Mouse (Mus musculus): ENCODE measurements at regions not wholly inside any gene's neighbourhood (a gene's known extent, or its start where the extent isn't known, plus 50 kb on each side); places are given as distances from the start of the nearest gene placed in this dataset.

DNA sequence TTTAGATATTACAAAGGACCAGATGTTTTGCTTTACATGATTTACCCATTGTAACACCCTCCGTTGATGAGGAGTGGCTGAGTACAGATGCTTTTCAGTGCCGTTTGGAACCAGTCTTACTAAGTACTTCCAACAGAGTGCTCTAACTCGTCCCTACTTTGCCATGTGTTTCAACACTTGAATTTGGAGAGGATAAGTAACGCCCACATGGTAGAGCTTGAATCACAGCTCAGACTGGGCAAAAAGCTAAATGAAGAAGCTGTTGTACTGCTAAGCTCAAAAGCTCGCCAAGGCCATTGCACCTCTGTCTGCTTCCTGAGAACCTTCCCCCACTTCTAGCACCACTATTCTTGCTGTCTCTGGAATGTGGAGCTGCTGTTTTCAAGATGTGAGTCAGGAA, 471.1 kb downstream of the Nfib start:
- DNase-seq (ENCODE audit: low read depth): no peak

DNA sequence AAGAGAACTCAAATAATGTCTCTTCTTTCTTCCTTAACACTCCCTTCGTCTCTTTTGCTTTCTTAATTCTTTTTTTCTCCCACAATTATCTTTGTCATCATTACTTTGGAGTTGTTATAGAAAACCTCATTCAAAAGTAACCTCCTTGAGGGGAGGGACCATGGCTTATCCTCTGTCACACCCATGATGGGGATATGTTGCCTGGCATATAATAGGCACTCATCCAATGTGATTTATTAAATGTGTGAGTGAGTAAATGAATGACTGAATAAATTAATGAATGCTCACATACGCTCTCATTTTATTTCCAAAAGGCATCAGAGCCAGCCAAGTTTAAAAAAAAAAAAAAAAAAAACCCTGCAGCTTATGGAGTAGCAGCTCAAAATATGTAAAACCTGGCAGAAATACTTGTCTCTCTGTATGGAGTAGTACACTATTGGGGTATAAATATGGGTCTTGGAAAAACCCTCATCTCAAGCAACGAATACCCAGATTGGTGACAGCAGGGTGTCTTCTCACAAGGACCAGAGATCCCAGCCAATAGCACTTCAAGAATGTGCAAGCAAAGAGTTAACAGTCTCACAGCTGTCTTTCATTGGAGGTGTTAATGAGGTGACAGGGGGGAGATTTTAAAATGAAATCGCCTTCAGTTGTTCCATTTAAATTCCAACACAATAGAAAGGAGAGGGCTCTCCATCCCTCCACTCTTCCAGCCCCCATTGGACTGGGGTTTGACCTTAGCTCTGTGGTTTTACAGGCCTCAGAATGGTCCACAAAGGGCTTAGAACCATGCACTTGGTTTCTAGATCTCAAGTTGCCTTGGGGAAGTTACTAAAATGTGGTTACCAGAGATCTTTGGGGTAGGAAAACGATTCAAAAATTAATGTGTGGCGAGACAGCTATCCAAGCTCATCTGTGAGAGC, 479.1 kb downstream of the Nfib start:
- no peak for DNase-seq (ENCODE audit: low read depth)

DNA sequence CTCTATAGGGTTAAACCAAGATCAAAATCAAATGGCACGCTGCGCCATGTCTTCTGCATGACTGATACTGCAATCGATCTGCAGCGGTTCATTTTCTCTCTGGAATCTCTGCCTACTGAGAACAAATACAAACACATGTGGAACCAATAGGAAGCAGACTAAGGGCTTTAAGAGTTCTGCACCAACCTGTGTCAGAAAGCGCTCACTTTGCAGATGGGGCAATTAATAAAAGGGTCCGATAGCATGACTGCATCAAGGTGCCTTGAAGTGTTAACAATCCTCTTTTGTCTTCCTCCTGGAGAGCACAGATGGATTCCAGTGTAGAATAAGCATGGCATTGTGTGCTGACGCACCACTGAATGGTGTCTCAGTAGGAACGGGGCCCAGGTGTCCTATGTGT, 484.8 kb downstream of the Nfib start:
- DNase-seq (ENCODE audit: low read depth): no peak

DNA sequence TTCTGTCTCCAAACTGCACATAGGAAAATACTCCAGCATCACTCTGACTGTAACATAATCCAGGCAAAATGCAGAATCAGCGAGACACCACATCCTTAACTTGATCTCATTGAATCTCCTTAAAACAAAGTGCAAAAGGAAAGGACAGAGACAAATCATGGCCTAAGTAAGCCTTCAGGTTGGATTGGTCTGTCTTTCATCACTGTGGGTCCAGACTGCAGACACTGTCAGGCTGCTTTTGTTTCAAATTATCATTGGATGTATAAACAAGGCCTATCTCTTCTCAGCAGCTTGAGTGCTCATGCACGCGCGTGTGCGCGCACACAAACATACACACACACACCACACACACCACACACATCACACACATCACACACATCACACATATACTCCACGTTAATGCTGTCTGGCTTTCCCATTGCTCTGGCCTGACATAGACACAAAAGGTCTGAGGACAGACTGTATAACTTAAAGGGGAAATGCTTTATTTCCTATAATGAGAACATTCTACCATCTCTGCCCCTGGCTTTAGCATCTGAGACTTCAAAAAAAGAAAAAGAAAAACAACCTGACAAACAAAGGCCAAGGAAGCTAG, 485.3 kb downstream of the Nfib start:
- DNase-seq (ENCODE audit: low read depth): no peak

DNA sequence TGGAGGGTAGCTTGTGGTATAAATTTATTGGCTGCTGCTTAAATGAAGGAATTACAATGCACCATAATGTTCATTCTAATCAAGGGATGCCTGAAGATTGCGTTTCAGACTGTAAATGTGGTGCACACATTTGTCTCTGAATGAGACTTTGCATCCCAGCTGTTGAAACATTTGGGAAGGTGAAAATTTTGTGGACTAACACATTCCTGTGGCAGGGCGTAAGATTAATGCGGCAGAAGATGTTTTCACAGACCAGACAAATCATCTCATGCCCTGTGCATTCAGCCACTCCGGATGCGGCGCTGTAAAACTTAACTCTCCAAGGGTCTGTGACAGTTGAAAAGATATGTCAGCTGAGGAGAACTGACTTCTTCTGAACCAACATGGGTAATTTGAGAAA, 486.9 kb downstream of the Nfib start:
- no peak for DNase-seq (ENCODE audit: low read depth)

DNA sequence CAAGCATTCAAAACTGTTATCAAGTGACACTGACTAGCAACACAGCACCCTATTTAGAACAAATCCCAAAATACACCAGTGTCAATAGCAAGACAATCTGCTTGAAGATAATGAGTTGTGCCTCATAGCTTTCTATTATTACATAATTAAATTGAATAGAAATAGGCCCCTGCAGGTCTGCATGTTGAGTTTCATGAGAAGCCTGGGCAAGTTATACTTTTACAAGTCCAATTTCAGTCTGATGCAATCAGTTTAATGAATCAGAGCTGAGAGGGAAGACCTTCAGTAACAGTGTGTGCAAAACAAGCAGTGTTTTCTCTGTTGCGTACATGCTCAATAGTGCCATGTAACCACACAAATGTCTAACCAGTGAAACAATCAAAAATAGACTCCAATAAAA, 498.5 kb downstream of the Nfib start:
- DNase-seq (ENCODE audit: low read depth): no peak

DNA sequence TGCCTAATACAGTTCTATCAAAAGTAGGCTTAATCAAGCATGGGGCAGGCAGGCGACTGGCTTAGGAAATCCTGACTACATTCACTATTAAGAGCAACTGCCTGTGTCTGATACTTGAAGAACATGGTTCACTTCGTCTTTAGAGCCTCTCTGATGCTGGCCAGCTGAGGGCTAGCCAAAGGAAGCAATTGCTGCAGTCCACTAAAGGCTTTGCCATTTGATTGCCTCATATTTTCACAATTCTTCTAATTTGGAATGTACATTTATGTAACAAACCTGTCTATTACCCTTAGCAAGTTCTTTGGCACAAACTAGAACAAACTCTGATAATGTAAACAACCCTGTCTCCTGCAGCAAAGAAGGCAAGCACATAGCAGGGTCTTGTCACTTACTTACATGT, 505.2 kb downstream of the Nfib start:
- no peak for DNase-seq (ENCODE audit: low read depth)

DNA sequence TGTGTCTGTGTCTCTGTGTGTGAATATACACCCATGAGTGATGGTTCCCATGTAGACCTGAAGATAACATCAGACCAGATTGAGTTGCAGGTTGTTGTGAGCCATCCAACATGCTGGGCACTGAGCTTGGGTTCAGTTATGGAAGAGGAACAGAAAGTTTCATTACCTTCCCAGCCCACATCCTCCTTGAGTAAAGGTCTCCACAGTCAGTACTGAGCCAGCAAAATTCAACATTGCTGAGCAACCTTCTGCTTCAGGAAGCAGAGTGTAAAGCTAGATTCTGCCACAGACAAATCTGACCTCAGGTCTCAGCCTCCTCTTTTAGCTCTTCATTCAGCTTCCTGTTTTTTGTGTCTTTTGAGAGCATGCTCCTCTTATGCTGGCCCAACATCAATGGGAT, 506.4 kb downstream of the Nfib start:
- no peak for DNase-seq (ENCODE audit: low read depth)

DNA sequence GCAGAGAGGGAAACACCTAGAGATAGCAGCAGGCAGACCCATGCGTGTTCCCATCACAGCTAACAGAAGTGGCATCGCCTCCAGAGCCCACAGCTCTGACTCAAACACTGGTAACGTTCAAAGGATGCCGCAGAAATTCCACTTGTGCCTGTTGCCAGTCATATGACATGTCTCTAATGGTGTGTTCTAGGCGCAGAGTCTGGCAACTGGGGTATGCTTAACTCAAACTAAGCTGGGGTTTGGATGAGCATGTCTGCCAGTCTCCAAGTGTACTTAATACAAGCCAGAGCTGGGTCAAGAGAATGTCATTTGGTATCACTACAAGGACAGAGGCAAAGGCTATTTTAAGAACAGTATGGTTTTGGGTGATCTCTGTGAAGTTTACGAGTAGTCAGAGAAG, 507.9 kb downstream of the Nfib start:
- DNase-seq (ENCODE audit: low read depth): no peak

DNA sequence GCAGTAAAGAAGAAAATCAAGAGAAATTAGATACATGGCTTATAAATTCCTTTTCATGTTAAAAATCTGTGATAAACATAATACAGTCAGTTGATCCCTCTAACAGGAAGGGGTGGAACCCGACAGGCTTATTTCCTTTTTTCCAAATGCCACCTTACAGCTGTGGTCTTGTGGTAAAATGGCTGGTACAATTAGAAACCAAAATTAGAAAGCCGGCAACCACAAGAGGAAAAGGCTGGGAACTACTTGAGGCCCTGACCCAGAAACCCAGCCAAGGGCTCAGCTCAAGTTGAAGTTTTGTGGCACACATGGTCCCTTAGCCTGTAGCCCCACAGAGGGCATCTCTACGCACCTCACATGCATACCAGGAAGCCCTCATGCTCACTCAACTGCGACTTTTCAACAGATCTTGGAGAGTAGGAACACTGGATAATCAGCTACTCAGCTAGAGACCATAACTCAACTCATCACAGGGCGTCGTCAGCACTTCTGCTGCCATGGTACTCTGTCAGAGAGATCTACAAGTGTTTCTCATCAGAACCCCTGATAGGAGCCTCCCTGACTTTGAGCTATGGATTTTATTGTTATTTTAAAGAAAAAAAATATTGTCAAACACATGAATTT, 509.4 kb downstream of the Nfib start:
- peak; percentile 85 for DNase-seq (ENCODE audit: low read depth)

DNA sequence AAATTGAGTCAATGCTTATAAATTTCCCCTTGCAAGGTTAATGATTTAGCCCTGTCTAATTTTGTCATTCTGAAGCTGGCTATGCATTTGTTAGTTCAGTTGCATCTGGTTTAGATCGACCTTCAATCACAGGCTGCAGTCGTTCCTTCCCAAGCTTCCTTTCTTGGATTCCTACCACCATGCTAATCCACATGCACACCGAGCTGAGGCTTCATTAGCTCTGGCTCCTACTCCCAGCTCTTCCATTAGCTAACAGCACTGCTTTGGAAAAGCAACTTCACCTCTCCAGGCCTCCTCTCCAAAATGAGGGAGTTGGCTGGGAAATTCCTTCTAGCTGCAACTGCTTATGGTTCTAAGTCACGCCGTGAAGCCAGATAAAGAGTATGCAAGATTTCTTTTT, 511.6 kb downstream of the Nfib start:
- DNase-seq (ENCODE audit: low read depth): no peak

DNA sequence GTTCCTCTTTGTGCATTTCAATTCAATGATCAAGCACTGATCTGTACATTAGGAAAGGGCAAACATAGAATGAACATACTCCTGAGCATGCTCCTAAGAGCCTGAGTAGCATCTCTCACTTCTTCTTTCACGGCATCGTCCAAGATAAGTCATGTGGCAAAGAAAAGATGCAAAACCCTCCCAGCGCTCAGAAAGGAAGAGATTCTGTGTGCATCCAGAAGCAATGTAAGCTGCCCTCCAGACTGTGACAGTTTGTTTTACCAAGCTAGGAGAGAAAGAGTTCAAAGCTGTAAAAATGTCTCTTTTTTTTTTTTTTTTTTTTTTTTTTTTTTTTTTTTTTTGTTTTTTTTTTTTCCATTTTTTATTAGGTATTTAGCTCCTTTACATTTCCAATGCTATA, 518.7 kb downstream of the Nfib start:
- DNase-seq (ENCODE audit: low read depth): no peak

DNA sequence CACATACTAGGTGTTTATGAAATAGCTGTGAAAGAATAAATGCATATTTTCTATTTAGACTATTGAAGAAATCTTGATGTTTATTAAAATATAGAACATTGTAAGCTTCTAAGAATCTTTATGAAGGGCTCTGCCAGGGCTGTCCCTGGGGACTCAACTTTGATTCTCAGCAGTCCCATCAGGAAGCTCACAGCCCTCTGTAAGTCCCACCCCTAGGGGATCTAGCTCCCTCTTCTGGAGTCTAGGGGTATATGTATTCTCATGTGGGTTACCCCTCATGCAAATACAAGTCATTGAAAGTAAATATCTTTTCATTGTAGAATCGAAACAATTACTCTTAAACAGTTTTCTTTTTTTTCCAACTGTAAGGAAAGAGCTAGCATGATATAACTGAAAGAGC, 521.6 kb downstream of the Nfib start:
- DNase-seq (ENCODE audit: low read depth): no peak

DNA sequence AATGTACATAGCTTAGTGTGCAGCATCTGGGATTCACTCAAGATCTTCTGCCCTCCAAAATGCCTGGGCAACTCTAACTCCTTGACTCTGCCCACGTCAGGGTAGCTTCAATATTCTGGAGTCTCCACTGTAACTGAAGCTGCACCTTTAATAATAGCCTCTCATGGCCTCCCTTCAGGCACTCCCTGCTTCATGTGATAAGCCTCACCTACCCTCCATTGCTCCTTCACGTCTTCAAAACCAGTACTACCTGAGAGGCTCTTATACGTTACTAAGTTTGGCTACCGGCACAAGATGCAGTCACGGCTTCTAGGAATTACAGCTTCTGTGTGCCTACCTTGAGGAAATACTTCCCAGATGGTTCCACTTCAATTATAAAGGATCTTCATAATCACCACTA, 527.4 kb downstream of the Nfib start:
- DNase-seq (ENCODE audit: low read depth): no peak

DNA sequence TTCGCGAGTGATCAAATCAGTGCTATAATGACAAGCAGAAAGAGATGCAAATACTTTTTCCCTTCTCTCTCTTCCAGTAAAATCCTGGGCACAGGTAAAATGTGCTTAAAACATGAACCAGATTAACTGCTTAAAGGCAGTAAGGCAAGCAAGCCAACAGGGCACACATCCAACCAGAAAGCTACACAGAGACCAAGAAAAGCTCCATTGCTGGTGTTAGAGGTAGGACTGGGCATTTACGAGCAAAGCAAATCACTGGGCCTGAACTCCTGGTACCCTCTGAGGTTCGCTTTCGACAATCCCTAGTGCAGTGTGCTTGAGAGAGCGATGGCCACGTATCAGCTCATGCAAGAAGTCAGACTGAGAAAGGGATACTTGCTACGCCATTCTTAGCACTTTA, 528.8 kb downstream of the Nfib start:
- DNase-seq (ENCODE audit: low read depth): no peak

DNA sequence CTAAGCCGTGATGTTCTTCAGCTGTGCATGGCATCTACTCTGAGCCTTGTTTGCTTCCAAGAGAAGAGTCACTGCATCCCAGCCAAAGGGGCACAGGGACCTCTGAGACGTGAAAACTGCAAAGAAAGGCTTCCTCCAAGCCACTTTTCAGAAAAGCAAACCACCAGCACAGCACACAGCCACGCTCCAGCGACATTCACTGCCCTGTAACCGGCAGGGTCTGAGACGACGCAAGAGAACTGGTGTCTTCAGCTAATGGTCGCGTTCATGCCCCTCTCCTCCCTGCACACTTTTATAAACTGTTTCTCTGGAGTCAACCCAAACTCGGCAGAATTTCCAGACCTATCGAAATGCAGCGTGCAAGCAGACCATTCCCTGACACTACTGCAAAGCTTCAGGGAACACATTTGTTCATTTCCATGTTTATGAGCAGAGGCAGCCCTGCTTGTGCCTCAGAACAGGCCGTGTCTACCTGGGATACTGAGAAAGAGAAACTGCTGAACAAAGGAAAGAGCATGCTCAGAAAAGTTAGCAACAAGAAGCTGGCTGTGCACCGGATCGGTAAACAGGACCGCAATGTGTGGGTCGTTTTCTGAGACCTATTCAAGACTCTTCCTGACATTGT, 532.0 kb downstream of the Nfib start:
- DNase-seq (ENCODE audit: low read depth): no peak

DNA sequence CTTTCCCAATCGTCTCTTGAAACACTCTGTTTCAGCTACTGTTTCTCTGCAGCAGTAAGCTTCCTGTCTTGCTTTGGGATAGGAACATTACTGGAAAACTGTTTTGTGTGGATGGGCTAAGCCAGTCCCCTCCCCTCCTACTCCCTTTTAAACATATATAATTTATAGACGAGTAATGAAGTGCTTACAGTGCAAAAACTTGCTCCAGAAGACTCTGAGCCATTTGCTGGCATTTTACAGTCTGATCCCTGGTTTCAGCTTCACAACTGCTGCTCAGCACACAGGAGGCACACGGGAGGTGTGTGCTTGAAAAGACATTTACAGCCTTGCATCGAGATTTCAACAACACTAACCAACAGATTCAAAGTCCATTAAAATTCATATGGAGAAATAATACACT, 534.6 kb downstream of the Nfib start:
- DNase-seq (ENCODE audit: low read depth): no peak

DNA sequence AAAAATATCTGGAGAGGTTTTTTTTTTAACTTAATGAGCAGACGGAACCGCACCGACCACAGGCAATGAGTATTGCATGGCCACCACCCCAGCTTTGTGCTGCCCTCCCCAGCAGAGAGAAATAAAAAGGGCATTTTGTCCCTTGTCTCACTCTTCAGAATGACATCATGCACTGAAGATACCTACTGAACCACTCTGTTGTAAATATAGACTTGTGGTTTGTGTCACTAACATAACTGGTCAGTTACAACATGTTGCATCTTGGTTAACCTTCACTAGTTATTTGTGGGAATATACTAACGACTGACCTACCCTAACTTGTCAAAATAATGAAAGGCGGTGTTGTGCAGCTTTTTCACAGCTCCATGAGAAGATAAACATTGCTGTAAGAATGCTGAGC, 537.5 kb downstream of the Nfib start:
- DNase-seq (ENCODE audit: low read depth): no peak

DNA sequence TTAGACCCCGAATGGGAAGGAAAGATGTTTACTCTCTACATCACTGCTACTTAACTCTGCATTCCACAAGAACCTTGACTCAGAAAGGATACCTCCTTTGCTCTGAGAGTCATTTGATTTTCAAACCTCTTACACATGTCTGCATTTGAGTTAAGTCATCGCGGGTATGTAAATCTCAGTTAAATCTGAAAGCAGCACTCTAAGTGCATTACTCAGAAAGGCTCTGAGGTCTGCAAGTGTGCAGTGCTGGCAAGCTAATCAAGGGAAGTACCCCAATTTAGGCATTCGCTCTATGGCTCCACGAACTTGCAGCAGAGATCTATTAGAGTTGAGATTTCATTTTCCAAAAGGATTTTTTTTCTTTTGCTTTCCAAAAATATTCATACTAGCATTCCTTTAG, 538.2 kb downstream of the Nfib start:
- DNase-seq (ENCODE audit: low read depth): no peak

DNA sequence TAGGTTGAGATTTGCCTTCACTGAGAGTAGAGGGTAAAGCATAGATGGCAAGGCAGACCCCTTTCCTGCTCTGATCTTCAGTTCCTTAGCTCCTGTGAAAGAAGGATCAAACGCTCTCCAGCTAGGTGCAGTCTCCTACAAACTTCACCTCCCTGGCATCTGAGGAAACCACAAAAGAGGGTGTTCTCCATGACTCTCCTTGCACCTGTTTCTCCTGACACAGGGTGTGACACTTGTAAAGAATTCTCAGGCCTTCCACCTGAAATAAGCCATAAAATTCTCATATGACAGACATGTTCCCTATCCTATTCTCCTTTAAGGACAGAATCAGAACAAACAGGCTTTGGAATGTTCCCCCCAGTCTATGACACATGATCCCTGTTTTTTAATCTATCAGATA, 538.7 kb downstream of the Nfib start:
- no peak for DNase-seq (ENCODE audit: low read depth)

DNA sequence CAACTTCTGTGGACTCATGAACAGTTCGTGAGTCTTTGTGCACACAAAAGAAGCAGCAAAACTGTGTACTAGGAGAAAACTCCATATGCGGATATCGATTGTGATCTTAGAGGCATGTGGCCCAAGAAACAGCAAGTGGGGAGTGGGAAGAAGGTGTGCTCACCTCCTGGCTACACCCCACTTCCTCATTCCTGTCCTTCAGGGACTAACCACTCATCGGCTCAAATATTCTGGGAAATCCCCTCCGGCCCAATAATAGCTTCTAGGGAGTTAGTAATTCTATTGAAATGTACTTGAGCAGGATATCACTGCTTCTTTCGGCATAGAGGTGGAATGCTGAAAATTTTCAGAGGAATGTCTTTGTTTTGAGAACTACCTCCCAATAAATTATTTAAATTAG, 539.5 kb downstream of the Nfib start:
- no peak for DNase-seq (ENCODE audit: low read depth)

DNA sequence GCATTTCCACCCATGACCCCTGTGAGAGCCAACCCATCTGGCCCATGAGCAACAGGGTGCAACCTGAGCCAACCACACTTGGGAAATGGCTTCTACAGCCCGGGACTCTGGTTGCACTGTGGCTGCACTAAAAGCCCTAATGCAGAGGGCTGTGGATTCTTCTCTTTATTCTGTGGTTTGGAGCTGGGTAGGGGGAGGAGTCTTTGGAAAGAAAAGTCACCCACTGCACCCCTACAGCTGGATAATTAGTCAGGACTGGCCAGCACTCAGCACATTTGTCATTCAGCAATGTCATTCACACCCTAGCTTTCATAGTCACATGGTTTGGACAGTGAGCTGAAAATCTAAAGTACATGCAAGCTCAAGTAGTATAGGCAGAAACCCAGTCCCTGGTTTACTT, 541.5 kb downstream of the Nfib start:
- DNase-seq (ENCODE audit: low read depth): no peak

DNA sequence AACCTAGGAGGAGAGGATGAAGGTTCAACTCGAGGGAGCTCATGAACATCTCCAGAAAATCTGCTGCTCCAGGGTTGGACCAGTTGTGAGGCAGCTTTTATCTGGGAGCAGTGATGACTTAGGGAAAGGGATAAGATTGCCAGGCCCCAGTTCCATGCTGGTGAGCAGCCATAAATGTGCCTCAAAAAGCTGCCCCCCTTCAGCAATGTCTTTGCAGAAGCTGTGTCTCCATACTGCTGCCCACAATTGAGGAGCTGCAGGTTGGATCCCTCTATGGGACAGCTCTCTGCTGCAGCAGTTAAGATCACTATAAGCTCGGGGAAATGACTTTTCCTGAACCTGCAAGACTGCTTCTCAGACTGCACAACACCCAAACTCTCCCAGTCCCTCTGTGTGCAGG, 543.7 kb downstream of the Nfib start:
- no peak for DNase-seq (ENCODE audit: low read depth)
